Mouse (Mus musculus) forebrain, embryonic 16.5 days (tissue): ENCODE measurements around the gene Cd207. TPM values are rescaled to one million over a fixed set of nuclear protein-coding genes. Genes with fewer than 3 reads are reported as not detected.

Source experiments
- polyA plus RNA-seq: library from polyadenylated mRNA; unstranded; fragments of >200 nt; fragmentation: Nextera tagmentation; extraction: Ambion mirVana; gene quantifications from 2 replicates; pipeline ENCODE4 v1.2.1, GENCODE M21; 2015

Cd207 gene
- polyA plus RNA-seq, 1 experiment from 2014 or later = not detected

Other genes starting within 250 kb of the Cd207 start
- gene Tet3, start 218.8 kb downstream of the Cd207 start, polyA plus RNA-seq = 60.9 and 64.3 TPM in 2 replicates
- gene Dguok, start 170.9 kb downstream of the Cd207 start, polyA plus RNA-seq = 73.1 and 77.2 TPM in 2 replicates
- 1.9 and 2.3 TPM in 2 replicates for gene Actg2, start 141.6 kb downstream of the Cd207 start, polyA plus RNA-seq
- 58.0 and 59.2 TPM in 2 replicates for gene Stambp, start 105.1 kb downstream of the Cd207 start, polyA plus RNA-seq
- not detected in 2 replicates for gene Clec4f, start 21.7 kb downstream of the Cd207 start, polyA plus RNA-seq
- not detected in 2 replicates for gene Vax2, start 33.4 kb upstream of the Cd207 start, polyA plus RNA-seq
- gene Atp6v1b1, start 65.1 kb upstream of the Cd207 start, polyA plus RNA-seq = 0.24 TPM in 2 replicates
- gene Ankrd53, start 84.8 kb upstream of the Cd207 start, polyA plus RNA-seq = 0.18 TPM in 1 of 2 replicates, not detected in the other
- 63.1 and 79.0 TPM in 2 replicates for gene Tex261, start 98.0 kb upstream of the Cd207 start, polyA plus RNA-seq
- 97.5 and 123 TPM in 2 replicates for gene Nagk, start 117.1 kb upstream of the Cd207 start, polyA plus RNA-seq
- gene Paip2b, start 153.9 kb upstream of the Cd207 start, polyA plus RNA-seq = 33.9 and 50.2 TPM in 2 replicates
- 90.8 and 99.0 TPM in 2 replicates for gene Zfp638, start 189.3 kb upstream of the Cd207 start, polyA plus RNA-seq